Mouse (Mus musculus): Measurements from ENCODE around the gene Ypel4. TPM values are rescaled to one million over a fixed set of nuclear protein-coding genes. Genes with fewer than 3 reads are reported as not detected.

The Ypel4 gene
- total RNA-seq, 1 experiment from 2014 or later: 8.6 TPM

DNA sequence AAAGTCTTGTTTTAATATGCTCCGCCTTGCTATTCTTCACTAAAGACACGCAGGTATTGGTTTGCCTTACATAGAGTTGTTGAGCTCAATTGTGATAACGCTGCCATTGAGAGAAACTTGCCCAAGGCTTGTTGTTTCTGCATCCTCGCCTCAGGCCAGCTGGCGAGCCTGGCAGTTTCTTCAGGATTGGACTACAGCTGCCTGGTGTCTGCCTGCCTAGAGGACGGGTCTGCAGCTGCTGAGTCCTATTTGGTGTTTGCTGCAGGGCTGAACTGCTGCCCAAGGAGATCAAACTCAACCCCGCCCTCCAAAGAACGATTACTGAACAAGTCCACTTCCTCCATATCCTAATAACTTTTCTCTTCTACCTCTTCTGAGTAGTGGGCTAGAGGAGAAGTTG is 26.9 kb downstream of the Ypel4 start:
- no peak for DNase-seq

DNA sequence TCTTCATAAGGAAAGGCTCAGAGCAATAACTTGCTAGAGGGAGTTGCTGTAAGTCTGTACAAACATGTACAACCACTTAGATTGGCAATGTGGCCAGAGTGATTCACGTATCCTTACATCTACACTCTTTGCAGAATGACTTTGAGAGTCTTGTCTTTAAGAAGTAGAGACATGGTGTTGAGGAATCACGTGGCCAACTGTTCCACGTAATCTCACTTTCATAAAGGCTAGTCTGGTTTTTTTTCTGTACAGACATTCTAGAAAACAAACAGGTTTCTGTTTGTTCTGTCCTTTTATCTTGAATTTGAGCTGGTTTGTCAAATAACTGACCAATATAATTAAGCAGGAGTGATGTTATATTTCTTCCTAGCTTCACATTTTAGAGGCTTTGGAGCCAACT is 27.5 kb downstream of the Ypel4 start:
- DNase-seq: no peak

DNA sequence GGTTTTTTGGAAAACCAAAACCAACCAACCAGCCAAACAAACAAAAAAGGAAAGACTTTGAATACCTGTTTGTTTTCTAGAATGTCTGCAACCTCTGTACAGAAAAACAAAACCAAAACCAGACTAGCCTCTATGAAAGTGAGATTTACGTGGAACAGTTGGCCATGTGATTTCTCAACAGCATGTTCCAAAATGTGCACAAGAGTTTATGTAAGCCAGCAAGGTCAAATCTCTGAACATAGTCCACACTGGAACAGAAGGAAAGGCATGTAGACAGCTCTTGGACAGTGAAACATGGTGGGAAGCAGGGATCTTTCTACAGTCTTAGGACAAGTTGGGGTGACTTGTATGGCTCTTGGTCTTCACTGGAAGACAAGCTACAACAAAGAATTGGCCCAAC is 28.0 kb downstream of the Ypel4 start:
- no peak for DNase-seq

DNA sequence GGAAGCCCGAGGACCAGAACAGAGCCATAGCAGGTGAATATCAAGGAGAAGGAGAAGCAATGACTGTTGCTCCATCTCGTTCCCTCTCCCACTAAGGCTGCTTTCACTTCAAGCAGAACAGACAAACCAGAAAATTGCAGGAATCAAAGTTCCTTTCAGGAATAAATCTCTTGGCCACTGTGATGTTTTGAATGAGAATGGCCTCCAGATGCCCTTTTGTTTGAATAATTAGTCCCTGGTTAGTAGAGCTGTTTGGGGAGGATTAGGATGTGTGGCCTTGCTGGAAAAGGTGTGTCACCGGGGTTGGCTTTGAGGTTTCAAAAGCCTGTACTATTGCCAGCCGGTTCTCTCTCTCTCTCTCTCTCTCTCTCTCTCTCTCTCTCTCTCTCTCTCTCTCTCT is 28.4 kb downstream of the Ypel4 start:
- no peak for DNase-seq

DNA sequence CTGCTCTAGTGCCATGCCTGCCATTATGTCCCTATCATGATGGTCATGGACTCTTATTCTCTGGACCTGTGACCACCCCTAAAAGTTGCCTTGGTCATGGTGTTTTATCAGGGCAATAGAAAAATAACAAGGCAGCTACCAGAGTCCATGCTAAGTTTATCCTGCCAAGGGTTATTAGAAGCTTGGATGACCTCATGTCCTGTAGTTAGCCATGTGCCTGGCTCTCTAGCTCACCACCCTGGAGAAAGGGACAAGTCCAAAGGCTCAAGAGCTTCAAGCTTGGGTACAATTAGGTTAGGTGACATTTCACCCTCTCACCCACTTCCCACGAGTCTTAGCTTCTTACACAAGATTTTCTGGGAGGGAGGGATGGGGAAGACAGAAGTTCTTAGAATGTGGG is 29.0 kb downstream of the Ypel4 start:
- DNase-seq: no peak

DNA sequence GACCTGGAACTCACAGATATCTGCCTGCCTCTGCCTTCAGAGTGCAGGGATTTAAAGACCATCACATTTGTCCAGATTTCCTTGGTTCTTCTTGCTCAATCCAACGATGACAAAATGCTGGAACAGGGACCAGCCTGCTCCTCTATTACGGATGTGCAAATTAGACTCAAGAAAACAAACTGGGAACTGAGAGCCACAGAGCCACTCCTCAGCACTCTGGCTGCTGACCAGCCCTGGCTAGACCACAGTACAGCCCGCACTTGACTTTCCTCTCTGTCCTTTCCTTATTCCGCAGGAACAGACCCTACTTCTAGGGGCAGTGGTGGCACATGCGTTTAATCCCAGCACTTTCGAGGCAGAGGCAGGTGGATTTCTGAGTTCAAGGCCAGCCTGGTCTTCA is 36.6 kb downstream of the Ypel4 start:
- DNase-seq: no peak

DNA sequence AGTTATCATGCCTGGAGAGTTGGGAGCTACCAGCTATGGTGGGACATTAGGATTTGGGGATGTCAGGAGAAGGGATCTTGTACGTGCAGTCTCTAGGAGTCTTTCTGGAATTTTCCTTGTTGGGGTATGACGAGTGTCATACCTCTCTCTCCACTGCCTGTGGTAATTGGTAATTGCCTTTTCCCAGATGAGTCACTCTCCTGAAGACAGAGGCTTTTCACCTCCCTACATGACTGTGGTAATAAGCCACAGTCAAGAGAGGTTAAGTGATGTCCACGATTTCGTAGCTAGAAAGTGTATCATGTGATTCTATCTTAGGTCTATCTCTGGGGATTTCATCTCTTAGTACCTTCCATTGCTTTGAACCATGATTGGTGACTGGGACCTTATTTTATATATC is 38.6 kb downstream of the Ypel4 start:
- no peak for DNase-seq

DNA sequence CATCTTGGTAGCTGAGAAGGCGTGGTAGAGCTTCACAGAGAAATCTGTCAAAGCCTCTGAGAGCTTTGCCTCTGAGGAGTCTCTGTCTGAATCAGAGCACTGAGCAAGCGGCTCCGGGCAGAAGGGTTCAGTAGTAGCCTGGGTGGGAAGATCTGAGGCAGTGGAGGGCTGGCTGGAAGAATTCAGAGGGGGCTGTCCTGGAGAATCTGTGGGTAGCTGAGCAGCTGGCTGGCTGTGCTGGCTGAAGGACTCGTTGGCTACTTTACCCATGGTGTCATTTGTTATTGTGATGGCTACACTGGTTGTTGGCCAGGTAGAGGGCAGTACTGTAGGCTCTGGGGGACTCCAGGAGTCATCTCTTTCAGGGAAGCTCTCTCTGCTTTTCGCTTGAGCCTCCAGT is 39.3 kb downstream of the Ypel4 start:
- DNase-seq: no peak

DNA sequence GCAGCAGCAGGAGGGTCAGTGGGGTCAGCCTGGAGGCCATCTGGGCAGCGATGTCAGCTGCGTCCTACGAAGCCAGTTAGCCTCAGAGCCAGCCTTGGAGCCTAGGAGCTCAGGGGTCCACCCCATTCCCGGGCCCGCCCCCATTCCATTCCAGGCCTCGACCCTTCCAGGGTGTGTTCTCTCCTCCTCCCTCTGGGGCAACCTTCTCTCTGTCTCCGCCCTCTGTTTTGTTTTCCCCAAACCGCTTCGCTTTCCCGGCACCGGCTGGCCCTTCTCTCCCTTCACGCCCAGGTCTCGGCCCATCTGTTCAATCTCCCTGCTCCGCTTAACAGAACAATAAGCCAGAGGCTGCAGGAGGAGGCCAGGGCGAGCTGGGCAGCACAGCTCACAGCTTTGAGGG is 40.9 kb downstream of the Ypel4 start:
- DNase-seq: peak; percentile 59

DNA sequence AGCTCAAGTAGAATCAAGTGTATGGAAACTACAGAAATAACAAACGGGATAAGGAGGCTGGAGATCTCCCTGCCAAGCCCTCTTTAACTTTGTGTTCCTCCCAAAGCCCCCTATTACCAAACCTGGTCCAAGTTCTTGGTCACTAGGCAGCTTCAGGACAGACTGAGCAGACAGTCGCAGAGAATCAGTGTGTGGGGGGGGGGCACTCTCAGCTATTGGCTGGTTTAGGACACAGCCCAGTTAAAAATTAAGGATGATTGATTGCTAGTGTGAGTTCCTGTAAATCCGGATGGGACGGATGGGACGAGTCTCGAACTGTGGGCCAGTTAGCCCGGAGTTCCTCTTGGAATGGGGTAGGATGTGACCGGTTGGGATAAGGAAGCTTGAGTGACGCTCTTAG is 41.4 kb downstream of the Ypel4 start, which contains the start of gene Serping1:
Gene Serping1, minus strand, starts transcription at position 204 of the 400 bp plus-strand sequence.
- no peak for DNase-seq

DNA sequence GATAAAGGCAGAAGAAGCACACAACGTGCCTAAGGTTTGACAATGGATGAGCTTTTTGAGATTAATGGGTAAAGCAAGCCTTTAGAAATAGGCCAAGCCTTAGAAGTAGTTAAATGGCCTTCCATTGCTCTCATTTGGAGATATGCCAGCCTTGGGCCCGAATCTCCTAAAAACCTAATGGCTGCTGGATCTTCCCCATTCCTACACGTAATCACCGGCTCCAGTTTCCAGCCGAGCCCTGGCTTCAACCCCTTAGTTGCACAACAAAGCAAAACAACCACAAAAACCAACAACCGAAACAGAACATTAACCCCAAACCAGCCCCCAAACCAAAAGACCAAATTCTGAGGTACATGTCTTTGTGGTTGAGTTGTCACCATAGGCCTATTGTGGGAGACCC is 41.8 kb downstream of the Ypel4 start:
- no peak for DNase-seq

DNA sequence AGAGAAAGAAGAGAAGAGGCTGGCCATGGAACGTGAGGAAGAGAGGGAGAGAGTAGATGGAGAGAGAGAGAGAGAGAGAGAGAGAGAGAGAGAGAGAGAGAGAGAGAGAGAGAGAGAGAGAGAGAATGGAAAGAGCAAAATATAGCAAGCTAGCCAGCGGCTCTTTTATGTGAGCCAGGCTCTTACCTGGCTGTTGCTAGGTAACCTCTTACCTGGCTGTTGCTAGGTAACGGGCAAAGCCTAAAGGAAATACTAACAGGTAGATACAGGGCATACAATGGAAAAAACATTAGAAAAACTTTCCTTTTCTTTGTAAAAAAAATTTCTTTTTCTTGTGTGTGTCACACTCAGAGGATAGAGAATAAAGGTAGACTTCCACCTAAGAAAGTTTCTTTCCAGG is 43.8 kb downstream of the Ypel4 start:
- no peak for DNase-seq

DNA sequence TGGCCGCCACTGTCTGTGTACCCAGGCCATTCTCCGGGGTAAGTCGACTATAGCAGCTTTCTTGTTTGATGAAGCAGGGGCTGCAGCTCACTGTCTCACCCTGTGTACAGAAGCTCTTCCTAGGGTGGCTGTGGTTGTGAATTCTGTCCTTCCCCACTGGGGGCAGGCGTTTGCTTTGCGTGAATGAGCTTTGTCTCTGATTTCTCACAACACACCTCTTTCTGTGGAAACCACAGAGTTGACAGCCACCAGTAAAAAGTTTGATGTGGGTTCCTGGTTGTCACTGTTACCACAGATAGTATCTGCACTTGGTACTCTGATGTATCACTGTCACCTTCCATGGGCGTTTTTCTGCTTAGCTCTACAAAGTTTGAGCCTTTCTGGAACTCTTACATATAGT is 45.4 kb downstream of the Ypel4 start:
- DNase-seq: no peak

DNA sequence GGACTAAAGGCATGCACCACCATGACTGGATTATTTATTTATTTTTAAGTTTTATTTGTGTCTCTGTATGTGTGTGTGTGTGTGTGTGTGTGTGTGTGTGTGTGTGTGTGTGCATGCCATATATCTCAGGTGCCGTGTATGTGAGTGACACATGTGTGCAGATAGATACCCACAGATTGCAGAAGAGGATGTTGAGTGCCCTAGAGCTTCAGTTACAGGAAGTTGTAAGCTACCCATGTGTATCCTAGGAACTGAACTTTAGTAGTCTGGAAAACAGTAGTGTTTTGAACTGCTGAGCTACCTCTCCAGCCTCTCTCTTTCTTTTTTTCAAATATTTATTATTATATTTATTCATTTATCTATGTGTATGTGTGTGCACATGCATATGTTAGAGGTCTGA is 49.5 kb downstream of the Ypel4 start:
- DNase-seq: no peak

DNA sequence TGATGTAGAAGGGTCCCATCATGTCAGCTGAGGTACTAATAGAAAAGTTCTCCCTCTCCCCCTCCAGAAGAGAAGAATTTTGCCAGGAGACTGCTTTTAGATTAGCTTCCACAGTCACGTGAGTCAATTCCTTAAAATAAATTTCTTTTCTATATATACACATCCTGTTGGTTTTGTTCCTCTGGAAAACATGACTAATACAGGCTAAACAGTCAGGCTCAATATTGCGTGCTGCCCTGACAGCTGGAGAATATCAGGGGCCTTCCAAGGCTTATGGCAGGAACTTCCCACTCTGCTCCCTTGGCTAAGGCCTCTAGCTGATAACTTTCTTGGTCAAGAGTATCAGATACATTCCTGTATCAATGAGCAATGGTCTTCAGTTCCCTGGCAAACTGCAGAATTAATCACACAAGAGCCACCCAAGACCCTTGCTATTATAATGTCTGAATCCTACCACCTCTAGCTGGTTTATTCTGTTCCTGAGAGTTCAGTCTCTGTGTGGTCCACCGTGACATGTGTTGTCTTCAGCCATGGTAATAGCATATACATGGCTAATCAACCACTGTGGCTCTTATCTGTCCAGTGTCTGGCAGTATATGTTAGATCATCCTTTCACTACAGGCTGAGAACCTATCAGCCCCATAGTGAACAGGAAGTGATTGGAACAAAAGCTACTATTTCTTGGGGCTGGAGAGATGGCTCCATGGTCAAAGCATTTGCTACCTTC is 50.1 kb downstream of the Ypel4 start:
- no peak for DNase-seq

Small RNA genes lying within 50 kb of the gene (microRNA-seq; reads per million reads assigned to microRNA genes)
- gene Mir130a: 8,427 to 15,995 reads per million in 2 experiments

Other genes with a start within 250 kb of the Ypel4 start
- 133 and 134 TPM in 2 replicates for gene Ctnnd1, start 83.3 kb upstream of the Ypel4 start, total RNA-seq (2021)
- gene Btbd18, start 75.0 kb upstream of the Ypel4 start, total RNA-seq (2021): not detected in 2 replicates
- gene Selenoh, start 63.3 kb upstream of the Ypel4 start, total RNA-seq (2021): 44.8 and 47.8 TPM in 2 replicates
- gene Gm28635, start 56.0 kb upstream of the Ypel4 start, total RNA-seq (2021): not detected in 2 replicates
- 20.9 and 21.4 TPM in 2 replicates for gene Med19, start 55.7 kb upstream of the Ypel4 start, total RNA-seq (2021)
- gene Tmx2, start 54.9 kb upstream of the Ypel4 start, total RNA-seq (2021): 102 and 103 TPM in 2 replicates
- gene Zdhhc5, start 18.9 kb upstream of the Ypel4 start, total RNA-seq (2021): 52.8 and 58.1 TPM in 2 replicates
- gene Clp1, start 6.7 kb upstream of the Ypel4 start, total RNA-seq (2021): 14.5 and 15.7 TPM in 2 replicates
- gene Gm19426, start 9.6 kb downstream of the Ypel4 start, total RNA-seq (2021): 5.2 and 5.3 TPM in 2 replicates
- gene Serping1, start 41.4 kb downstream of the Ypel4 start, total RNA-seq (2021): 73.1 and 93.2 TPM in 2 replicates
- gene Ube2l6, start 64.8 kb downstream of the Ypel4 start, total RNA-seq (2021): 45.6 and 48.7 TPM in 2 replicates
- gene Smtnl1, start 88.6 kb downstream of the Ypel4 start, total RNA-seq (2021): not detected in 2 replicates
- 54.2 and 73.7 TPM in 2 replicates for gene Timm10, start 92.9 kb downstream of the Ypel4 start, total RNA-seq (2021)
- gene Slc43a1, start 104.8 kb downstream of the Ypel4 start, total RNA-seq (2021): 5.2 and 9.3 TPM in 2 replicates
- gene Rtn4rl2, start 152.7 kb downstream of the Ypel4 start, total RNA-seq (2021): 1.6 and 2.6 TPM in 2 replicates
- gene Slc43a3, start 202.5 kb downstream of the Ypel4 start, total RNA-seq (2021): 62.5 and 91.7 TPM in 2 replicates
- 6.3 TPM in 1 of 2 replicates, not detected in the other for gene Prg2, start 246.4 kb downstream of the Ypel4 start, total RNA-seq (2021)

All from adrenal gland, postnatal 14 days (tissue).